Mouse (Mus musculus) kidney, postnatal 0 days (tissue): ENCODE results near the gene Ctnna3. TPM values are rescaled to one million over a fixed set of nuclear protein-coding genes. Genes with fewer than 3 reads are reported as not detected.
"Not testable (repeated sequence)": the region's sequence is repeated elsewhere in the genome, so short reads cannot be mapped to it uniquely, and the experiment has no call there.

Experiments
- ATAC-seq: fragments of 200-750 bp; cut with Nextera tagmentation; replicated peaks from 2 replicates; pipeline ENCODE4 v1.8.0; 2017; ENCODE audit warnings: low read depth, moderate number of reproducible peaks, moderate TSS enrichment, moderate library complexity; ENCODE audit not compliant: low FRiP score
- DNase-seq: peaks from one replicate; pipeline ENCODE4 v3.0.0-alpha.2; 2016; ENCODE audit warnings: low spot score
- H3K27ac ChIP-seq: fragments of 300-500 bp; sonication (generic); 2 replicates; pipeline ENCODE4 v1.5.1; 2014; ENCODE audit warnings: mild to moderate bottlenecking
- H3K27me3 ChIP-seq: fragments of 300-500 bp; sonication (generic); 2 replicates; pipeline ENCODE4 v1.6.1; 2014; ENCODE audit warnings: low read length, mixed read lengths; ENCODE audit not compliant: insufficient read depth
- H3K36me3 ChIP-seq: fragments of 300-500 bp; sonication (generic); 2 replicates; pipeline ENCODE4 v1.6.1; 2014; ENCODE audit warnings: low read length, mixed read lengths; ENCODE audit not compliant: insufficient read depth
- H3K4me1 ChIP-seq: fragments of 300-500 bp; sonication (generic); replicated peaks from 2 replicates; pipeline ENCODE4 v1.6.1; 2014; ENCODE audit warnings: antibody characterized with exemption, low read length, mixed read lengths; ENCODE audit not compliant: insufficient read depth
- H3K4me2 ChIP-seq: fragments of 300-500 bp; sonication (generic); 2 replicates; pipeline ENCODE4 v1.6.1; 2014; ENCODE audit warnings: mild to moderate bottlenecking, low read length, moderate library complexity, mixed read lengths
- H3K4me3 ChIP-seq: fragments of 300-500 bp; sonication (generic); replicated peaks from 2 replicates; pipeline ENCODE4 v1.5.1; 2014; ENCODE audit warnings: low read depth, low read length
- H3K9ac ChIP-seq: fragments of 300-500 bp; sonication (generic); 2 replicates; pipeline ENCODE4 v1.6.1; 2014; ENCODE audit warnings: low read depth, low read length
- H3K9me3 ChIP-seq: fragments of 300-500 bp; sonication (generic); replicated peaks from 2 replicates; pipeline ENCODE4 v1.6.1; 2016; ENCODE audit warnings: low read length, inconsistent platforms, mixed read lengths
- CTCF ChIP-seq: IDR thresholded peaks from 2 replicates; pipeline ENCODE4 v1.5.1; 2016; ENCODE audit warnings: antibody characterized with exemption, low read depth, mild to moderate bottlenecking, moderate library complexity
- WGBS: fragments of 180-500 bp; shearing (Covaris S2); extraction: QIAGEN DNeasy Blood & Tissue Kit; methylation state at CpG from one replicate; pipeline ENCODE4 v1.1.7; 2014; 5-methylcytosine and 5-hydroxymethylcytosine counted together
- polyA plus RNA-seq: library from polyadenylated mRNA; unstranded; fragments of >200 nt; fragmentation: Nextera tagmentation; extraction: Ambion mirVana; gene quantifications from 2 replicates; pipeline ENCODE4 v1.2.1, GENCODE M21; 2015

Ctnna3 gene
- polyA plus RNA-seq, 1 experiment from 2014 or later, result 0.32 TPM

DNA sequence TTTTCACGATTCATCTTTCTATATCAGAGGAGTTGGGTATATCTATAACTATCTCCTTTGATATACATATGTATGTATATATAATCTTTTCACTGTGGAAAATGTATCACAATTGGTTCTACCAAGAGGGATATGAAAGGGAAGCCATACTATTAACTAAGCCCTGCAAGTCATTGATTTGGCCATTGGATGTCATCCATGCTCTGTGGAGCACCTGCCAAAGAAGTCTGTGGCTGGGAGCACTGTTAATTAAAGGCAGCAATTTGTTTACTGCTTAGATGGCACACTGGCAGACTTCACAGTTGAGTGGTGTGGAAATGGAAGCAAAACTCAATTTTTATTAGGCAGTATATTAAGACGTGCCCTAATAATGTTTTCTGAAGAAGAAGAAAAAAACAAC lies 1592.8 kb downstream of the Ctnna3 start:
- Histone ChIP-seq H3K27ac (no peak overlapping the region), H3K9me3 (no peaks in the 10 kb centered on the region), H3K27me3 (no peaks in the 10 kb centered on the region), H3K4me1 (no peaks in the 10 kb centered on the region), H3K4me3 (no peak overlapping the region), H3K4me2 (no peak overlapping the region), H3K9ac (no peak overlapping the region), H3K36me3 (no peaks in the 10 kb centered on the region)
- DNase-seq (no peak), ATAC-seq (no peak)
- WGBS, result 86% methylated on average over 2 of the region's 2 CpGs
- TF ChIP-seq CTCF, result no peak

DNA sequence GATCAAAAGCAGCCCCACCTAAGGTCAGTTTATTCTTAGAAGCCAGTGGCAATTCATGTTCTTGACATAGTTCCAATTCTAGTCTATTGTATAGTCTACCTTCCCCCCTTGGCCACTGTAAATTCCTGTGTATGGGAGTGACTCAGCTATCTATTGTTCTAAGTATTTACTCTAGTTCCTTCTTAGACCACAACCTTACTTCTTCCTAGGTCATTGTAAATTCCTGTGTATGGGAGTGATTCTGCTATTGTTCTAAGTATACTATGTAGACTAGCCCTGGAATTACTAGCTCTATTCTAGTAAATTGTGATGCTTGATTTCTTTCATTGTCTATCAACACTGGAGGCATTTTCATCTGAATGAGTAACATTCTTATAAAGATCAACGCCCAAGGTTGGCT lies 1603.6 kb downstream of the Ctnna3 start:
- not testable (repeated sequence) for H3K9ac ChIP-seq, ATAC-seq, H3K4me1 ChIP-seq, H3K4me3 ChIP-seq, H3K27ac ChIP-seq, H3K27me3 ChIP-seq, DNase-seq, H3K4me2 ChIP-seq, H3K36me3 ChIP-seq, H3K9me3 ChIP-seq
- 84% methylated on average over 1 of the region's 1 CpGs for WGBS

Other genes with a start within 250 kb of the Ctnna3 start
- not detected in 2 replicates for gene Mypn, start 226.1 kb upstream of the Ctnna3 start, polyA plus RNA-seq
- gene Herc4, start 186.3 kb upstream of the Ctnna3 start, polyA plus RNA-seq, result 27.0 and 28.1 TPM in 2 replicates
- gene Sirt1, start 48.4 kb upstream of the Ctnna3 start, polyA plus RNA-seq, result 5.8 and 6.7 TPM in 2 replicates
- 18.4 and 19.9 TPM in 2 replicates for gene Dnajc12, start 47.7 kb upstream of the Ctnna3 start, polyA plus RNA-seq
- gene Gm7075, start 8.3 kb upstream of the Ctnna3 start, polyA plus RNA-seq, result not detected in 2 replicates